Mouse (Mus musculus): ENCODE results near the gene Prkce.

DNA sequence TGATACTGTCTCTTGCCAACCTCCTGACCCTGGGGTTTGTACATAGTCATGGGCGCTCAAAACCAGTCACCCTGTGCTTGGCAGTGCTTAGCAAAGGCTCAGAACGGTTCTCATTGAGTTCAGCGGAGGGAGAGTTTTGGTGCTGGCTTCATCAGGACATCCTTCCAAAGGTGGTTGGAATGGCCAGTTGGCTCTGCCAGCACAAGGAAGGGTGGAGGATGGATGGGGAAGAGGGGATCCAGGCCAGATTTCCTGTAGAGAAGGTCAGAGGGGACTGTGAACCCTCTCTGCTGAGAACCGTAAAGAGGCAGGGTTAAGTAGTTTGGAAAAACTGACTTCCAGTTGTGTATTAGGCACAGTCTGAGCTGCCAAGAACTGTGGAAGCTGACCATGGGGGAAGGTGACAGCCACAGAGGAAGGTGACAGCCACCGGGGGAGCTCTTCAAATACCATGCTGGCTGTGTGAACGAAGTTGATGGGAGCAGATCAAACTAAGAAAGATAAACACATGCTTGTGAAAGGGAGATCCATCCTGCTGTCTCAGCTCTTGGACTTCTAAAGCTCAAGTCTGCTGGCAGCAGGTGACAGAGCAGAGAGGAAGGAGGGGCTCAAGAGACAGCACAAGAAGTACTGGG is 99.7 kb downstream of the Prkce start:
- no peak for TF ChIP-seq CTCF (IDR thresholded peaks at IDR 0.05; ENCODE audit: low read depth, low read length)
- TF ChIP-seq GATA1 (IDR thresholded peaks at IDR 0.05; ENCODE audit: borderline replicate concordance, low read length) = no peak

All from G1E (cell line).